Mouse (Mus musculus): ENCODE results near the gene Rraga. TPM values are rescaled to one million over a fixed set of nuclear protein-coding genes. Genes with fewer than 3 reads are reported as not detected.

The Rraga gene
- total and polyA plus RNA-seq, 3 experiments, result 9.6 to 182 (median 68.7) TPM

DNA sequence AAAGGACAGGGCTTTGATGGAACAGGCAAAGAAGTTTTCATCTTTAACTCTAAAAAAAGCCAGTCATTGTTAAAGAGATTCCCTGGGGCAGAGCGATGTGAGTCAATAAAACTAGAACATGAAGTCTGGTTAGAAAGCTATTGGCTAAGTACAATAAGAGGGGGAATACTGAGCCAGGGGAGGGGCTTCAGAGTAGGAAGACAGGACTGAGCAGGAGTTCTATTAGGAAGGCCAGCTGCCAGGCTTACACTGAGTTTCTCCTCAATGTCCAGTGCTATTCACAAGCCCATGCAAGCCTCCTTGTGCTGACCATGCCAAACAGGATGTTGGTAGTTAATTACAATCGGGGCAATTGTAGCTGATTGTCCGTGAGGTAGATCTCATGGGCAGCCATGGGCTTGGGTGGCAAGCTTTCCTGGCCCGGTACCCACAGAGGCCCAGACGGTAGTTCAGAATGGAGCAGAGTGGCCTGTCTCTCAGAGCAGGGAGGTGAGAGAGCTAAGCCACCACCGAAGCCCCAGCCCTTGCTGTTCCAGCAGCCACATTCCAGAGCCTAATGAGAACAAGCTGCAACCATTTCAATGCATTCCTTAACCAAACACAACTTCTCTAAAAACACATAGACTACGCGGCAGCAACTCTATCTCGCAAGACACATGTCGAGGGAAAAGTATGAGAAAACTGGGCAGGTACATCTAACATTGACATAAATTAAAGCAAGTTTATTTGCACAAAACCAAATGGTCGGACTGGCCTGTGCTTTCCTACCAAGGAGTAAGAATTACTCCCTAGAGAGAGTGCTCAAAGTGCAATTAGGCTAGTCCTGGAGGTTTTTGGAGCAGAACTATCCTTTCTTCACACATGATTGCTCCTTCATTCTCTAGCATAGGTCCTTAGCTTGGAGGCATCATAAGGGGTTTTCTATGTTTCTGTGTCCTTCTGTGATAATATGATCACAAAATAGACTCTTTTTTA, 48.0 kb upstream of the Rraga start:
- Histone ChIP-seq H3K4me1 (ENCODE audit: control insufficient read depth in 1 of 2, insufficient read depth in 2 of 2, low read length in 2 of 2) (no peaks in the 10 kb centered on the region), H3K9me3 (replicated peaks; ENCODE audit: insufficient read depth, low read length) (no peaks in the 10 kb centered on the region), H3K79me2 (ENCODE audit: control insufficient read depth, insufficient read depth, low read length, poor library complexity) (no peaks in the 10 kb centered on the region), H3K9ac (ENCODE audit: control insufficient read depth, low read depth, low read length, poor library complexity, severe bottlenecking) (no peak overlapping the region), H3K27me3 (ENCODE audit: control insufficient read depth in 1 of 2, insufficient read depth in 2 of 2, low read length in 2 of 2) (peaks cover 0 to 7% of the 10 kb centered on the region in 2 experiments; a peak in 3 of 4 replicates), H3K36me3 (ENCODE audit: control insufficient read depth in 1 of 2, insufficient read depth in 2 of 2, low read length in 2 of 2) (no peaks in the 10 kb centered on the region), H3K4me3 (ENCODE audit: control insufficient read depth in 1 of 2, insufficient read depth in 1 of 2, low read depth in 2 of 2, low read length in 2 of 2) (no peak overlapping the region), H3K27ac (ENCODE audit: control insufficient read depth, low read depth, low read length) (no peak overlapping the region)
- no peak for DNase-seq (ENCODE audit: low read depth, low spot score)
- TF ChIP-seq MEF2A (IDR thresholded peaks at IDR 0.05; ENCODE audit: extremely low read depth, insufficient replicate concordance, low read depth, low read length, poor library complexity, severe bottlenecking) (no peak), UBTF (IDR thresholded peaks at IDR 0.05; ENCODE audit: borderline replicate concordance, insufficient read depth, low read depth, low read length) (no peak), E2F4 (IDR thresholded peaks at IDR 0.05; ENCODE audit: borderline replicate concordance, low read depth, low read length) (no peak), TCF12 (IDR thresholded peaks at IDR 0.05; ENCODE audit: low read depth, low read length) (no peak), KAT2A (conservative IDR thresholded peaks at IDR 0.05; ENCODE audit: low read depth, low read length) (no peak), RAD21 (IDR thresholded peaks at IDR 0.05; ENCODE audit: low read depth, low read length) (no peak), NELFE (IDR thresholded peaks at IDR 0.05; ENCODE audit: low read depth, low read length) (no peak), TAL1 (IDR thresholded peaks at IDR 0.05; ENCODE audit: low read length) (no peak), RCOR1 (IDR thresholded peaks at IDR 0.05; ENCODE audit: low read depth, low read length) (no peak), BHLHE40 (IDR thresholded peaks at IDR 0.05; ENCODE audit: borderline replicate concordance, low read depth, low read length) (no peak), USF2 (IDR thresholded peaks at IDR 0.05; ENCODE audit: borderline replicate concordance in 1 of 2, insufficient read depth in 1 of 2, low read depth in 1 of 2, low read length in 2 of 2) (no peak), ZC3H11A (IDR thresholded peaks at IDR 0.05; ENCODE audit: low read depth, low read length) (no peak), NRF1 (IDR thresholded peaks at IDR 0.05; ENCODE audit: insufficient read depth, low read depth, low read length, poor library complexity, severe bottlenecking) (no peak)

DNA sequence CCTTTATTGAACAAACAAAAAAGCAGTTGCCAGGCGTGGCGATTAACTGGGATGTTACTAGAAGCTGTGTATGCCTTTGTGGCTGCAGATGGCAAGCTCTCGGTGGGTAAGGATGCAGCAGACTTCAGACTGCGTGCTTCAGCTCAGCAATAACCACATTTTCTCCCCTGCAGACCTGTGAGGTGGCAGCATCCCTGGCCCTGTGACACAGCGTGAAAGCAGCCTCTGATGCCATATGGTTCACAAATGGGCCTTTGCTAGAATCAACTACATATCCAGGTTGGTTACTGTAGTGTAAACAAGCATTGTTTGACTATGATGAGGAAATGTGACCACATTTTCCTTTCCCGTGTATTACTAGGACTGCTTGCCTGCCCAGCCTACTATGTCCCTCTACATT, 46.3 kb upstream of the Rraga start:
- TF ChIP-seq KAT2A (conservative IDR thresholded peaks at IDR 0.05; ENCODE audit: low read depth, low read length) (no peak), POLR2AphosphoS5 (IDR thresholded peaks at IDR 0.05; ENCODE audit: borderline replicate concordance, low read depth, low read length) (no peak), MYB (IDR thresholded peaks at IDR 0.05; ENCODE audit: low read depth, low read length) (no peak)
- DNase-seq (ENCODE audit: low read depth, low spot score), result no peak
- no peaks in the 10 kb centered on the region for H3K9me3 ChIP-seq (replicated peaks; ENCODE audit: insufficient read depth, low read length)
- no peak overlapping the region for H3K9ac ChIP-seq (ENCODE audit: control insufficient read depth, low read depth, low read length, poor library complexity, severe bottlenecking)
- no peaks in the 10 kb centered on the region for H3K36me3 ChIP-seq (ENCODE audit: control insufficient read depth in 1 of 2, insufficient read depth in 2 of 2, low read length in 2 of 2)
- peaks cover 0 to 8% of the 10 kb centered on the region in 2 experiments; a peak in 3 of 4 replicates for H3K27me3 ChIP-seq (ENCODE audit: control insufficient read depth in 1 of 2, insufficient read depth in 2 of 2, low read length in 2 of 2)
- H3K4me3 ChIP-seq (ENCODE audit: control insufficient read depth in 1 of 2, insufficient read depth in 1 of 2, low read depth in 2 of 2, low read length in 2 of 2), result no peak overlapping the region
- no peaks in the 10 kb centered on the region for H3K4me1 ChIP-seq (ENCODE audit: control insufficient read depth in 1 of 2, insufficient read depth in 2 of 2, low read length in 2 of 2)
- no peaks in the 10 kb centered on the region for H3K79me2 ChIP-seq (ENCODE audit: control insufficient read depth, insufficient read depth, low read length, poor library complexity)
- no peak overlapping the region for H3K27ac ChIP-seq (ENCODE audit: control insufficient read depth, low read depth, low read length)

Measured in MEL (cell line).